Mouse (Mus musculus) erythroblast, embryonic 14.5 days (primary cell): Measurements from ENCODE around the gene Nme4. TPM values are rescaled to one million over a fixed set of nuclear protein-coding genes. Genes with fewer than 3 reads are reported as not detected.

Source experiments
- H3K27me3 ChIP-seq: 2 replicates; pipeline ENCODE4 v1.6.1; 2012; ENCODE audit warnings: inconsistent platforms; ENCODE audit not compliant: control insufficient read depth
- H3K36me3 ChIP-seq: 2 replicates; pipeline ENCODE4 v1.6.1; 2012; ENCODE audit warnings: mild to moderate bottlenecking, inconsistent platforms; ENCODE audit not compliant: control insufficient read depth
- H3K4me1 ChIP-seq: 2 replicates; pipeline ENCODE4 v1.6.1; 2012; ENCODE audit warnings: inconsistent platforms; ENCODE audit not compliant: control insufficient read depth
- H3K4me3 ChIP-seq: replicated peaks from 2 replicates; pipeline ENCODE3; 2012; ENCODE audit warnings: moderate library complexity, mild to moderate bottlenecking, inconsistent platforms
- H3K9me3 ChIP-seq: 2 replicates; pipeline ENCODE4 v1.6.1; 2012; ENCODE audit warnings: low read length, inconsistent platforms, mixed read lengths; ENCODE audit not compliant: control insufficient read depth
- GATA1 ChIP-seq: IDR thresholded peaks from 2 replicates; pipeline ENCODE4 v1.6.1; 2012; ENCODE audit warnings: low read length, inconsistent platforms, mixed read lengths
- TAL1 ChIP-seq: IDR thresholded peaks from 3 replicates; pipeline ENCODE4 v1.6.1; 2012; ENCODE audit warnings: low read length, inconsistent platforms, mixed read lengths
- polyA plus RNA-seq: library from polyadenylated mRNA; stranded (reverse); fragments of >175 nt; gene quantifications from 2 replicates; pipeline ENCODE4 v1.2.3, GENCODE M21; 2012

The Nme4 gene
- polyA plus RNA-seq, 1 experiment = 9.0 TPM

DNA sequence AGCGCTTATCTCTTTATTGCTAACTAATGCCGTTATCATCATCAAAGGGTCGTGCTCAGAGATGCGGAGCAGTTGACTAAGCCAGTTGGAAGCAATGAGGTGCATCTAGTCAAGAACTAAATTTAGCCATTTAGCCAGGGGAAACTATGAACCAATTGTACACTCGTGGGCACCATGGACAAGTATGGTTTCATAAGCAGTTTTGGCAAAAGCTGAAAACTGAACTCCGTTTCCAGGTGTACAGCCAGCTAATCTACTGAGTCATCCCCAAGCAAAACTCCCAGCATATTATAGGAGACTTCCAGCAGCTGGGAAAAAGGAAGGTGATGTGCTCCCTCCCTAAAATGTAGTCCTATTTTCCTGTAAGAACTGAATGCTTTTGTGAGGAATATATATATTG, 25.3 kb downstream of the Nme4 start:
- no peaks in the 10 kb centered on the region for H3K36me3 ChIP-seq
- peaks cover 31% of the 10 kb centered on the region for H3K4me1 ChIP-seq
- H3K4me3 ChIP-seq = peak overlapping the region; percentile 73
- H3K9me3 ChIP-seq = peaks cover 13% of the 10 kb centered on the region; the same call in 1 of the 2 replicates
- no peak for TF ChIP-seq GATA1
- no peak for TF ChIP-seq TAL1
- H3K27me3 ChIP-seq = peaks cover 70% of the 10 kb centered on the region

DNA sequence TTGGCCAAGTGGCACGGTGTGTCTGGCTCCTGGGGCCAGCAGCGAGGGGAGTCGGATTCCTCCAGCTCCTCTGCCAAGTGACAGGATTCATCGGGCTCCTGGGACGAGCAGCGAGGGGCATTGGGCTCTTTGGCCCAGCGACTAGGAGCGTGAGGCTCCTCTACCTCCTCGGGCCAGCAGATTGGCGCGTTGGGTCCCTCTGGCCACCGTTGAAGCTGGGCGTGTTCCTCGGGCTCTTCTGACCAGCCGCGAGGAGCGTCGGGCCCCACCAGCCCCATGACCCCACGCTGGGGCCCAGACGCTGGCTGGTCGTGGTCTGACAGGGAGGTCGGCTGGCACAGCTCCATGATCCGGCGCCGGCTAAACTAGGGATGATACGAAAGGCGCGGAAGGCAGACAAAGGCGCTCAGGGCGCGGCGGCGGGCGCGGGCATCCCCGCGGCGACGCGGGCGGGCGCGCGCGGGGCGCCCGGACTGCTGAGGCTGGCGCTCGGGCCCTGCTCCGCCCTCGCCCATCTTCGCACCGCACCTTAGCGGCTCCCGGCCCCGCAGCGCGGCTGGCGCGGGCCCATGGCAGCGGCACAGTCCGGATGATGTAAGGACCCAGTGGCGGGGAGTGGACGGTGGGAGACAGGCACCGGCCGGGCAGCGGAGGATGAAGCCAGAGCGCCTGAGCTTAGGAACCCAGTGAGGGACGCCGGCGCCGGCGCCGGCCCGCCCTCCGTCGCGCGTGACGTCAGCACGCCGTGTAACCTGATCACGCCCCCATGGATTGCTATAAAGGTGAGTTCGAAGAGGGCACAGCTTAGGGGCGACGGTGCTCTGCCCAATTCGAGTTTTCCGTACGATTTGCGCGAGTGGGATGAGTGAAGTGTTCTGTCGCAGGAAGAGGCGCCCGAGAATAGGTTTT, 26.3 kb downstream of the Nme4 start, which contains the start of gene Rab11fip3:
TSS of gene Rab11fip3 (minus strand) at position 725 of the 909 bp plus-strand sequence.
- H3K27me3 ChIP-seq = peaks cover 69% of the 10 kb centered on the region

DNA sequence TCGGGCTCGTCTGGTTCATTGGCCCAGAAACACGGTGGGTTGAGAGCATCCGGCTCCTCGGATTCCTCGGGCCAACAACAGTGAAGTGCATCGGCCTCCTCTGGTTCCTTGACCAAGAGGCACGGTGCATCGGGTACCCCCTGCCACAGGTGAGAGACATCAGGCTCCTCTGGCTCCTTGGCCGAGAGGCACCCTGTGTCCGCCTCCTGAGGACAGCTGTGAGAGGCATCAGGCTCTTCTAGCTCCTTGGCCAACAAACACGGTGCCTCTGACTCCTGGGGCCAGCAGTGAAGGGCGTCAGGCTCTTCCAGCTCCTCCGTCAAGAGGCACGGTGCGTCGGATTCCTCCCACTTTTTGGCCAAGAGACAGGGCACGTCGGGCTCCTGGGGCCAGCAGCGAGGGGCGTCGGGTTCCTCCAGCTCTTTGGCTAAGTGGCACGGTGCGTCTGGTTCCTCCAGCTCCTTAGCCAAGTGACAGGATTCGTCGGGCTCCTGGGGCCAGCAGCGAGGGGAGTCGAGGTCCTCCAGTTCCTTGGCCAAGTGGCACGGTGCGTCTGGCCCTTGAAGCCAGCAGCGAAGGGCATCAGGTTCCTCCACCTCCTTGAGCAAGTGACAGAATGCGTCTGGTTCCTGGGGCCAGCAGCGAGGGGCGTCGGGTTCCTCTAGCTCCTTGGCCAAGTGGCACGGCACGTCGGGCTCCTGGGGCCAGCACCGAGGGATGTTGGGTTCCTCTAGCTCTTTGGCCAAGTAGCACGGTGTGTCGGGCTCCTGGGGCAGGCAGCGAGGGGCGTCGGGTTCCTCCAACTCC, 27.2 kb downstream of the Nme4 start:
- Histone ChIP-seq H3K4me3 (peak overlapping the region; percentile 73), H3K9me3 (peaks cover 13% of the 10 kb centered on the region; the same call in 1 of the 2 replicates), H3K4me1 (peaks cover 31% of the 10 kb centered on the region), H3K27me3 (peaks cover 69% of the 10 kb centered on the region), H3K36me3 (no peaks in the 10 kb centered on the region)
- TF ChIP-seq TAL1 = no peak
- TF ChIP-seq GATA1 = no peak

More for the DNA sequence above, 26.3 kb downstream of the Nme4 start, which contains the start of gene Rab11fip3:
- TF ChIP-seq GATA1 (no peak), TAL1 (no peak)
- Histone ChIP-seq H3K4me3 (peak within 1 kb of the TSS; percentile 73), H3K4me1 (peaks cover 31% of the 10 kb centered on the region), H3K9me3 (peaks cover 13% of the 10 kb centered on the region; the same call in 1 of the 2 replicates), H3K36me3 (no peaks in the 10 kb centered on the region)

DNA sequence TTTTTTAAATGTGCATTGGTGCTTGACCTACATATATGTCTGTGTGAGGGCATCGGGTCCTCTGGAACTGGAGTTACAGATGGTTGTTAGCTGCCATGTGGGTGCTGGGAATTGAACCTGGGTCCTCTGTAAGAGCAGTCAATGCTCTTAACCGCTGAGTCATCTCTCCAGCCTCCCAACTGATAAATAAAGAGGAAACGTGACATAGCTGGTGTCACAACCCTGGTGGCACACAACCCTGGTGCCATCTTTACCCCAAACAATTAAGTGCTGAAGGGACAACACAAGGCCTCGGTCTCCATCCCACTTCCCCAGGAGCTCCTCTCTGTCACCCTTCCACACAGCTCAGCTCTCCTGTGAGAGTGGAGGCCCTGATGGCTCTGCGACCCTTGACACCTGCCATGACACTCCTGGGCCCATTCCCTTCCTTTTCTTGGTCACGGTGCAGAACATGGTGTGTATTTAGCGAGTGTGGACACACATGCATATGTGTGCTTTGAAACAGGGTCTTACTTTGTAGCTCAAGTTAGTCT, 28.8 kb downstream of the Nme4 start:
- TF ChIP-seq GATA1 = no peak
- TF ChIP-seq TAL1 = no peak
- Histone ChIP-seq H3K36me3 (no peaks in the 10 kb centered on the region), H3K4me1 (peaks cover 31% of the 10 kb centered on the region), H3K4me3 (no peak overlapping the region), H3K9me3 (peaks cover 13% of the 10 kb centered on the region; the same call in 1 of the 2 replicates), H3K27me3 (peaks cover 56% of the 10 kb centered on the region)

DNA sequence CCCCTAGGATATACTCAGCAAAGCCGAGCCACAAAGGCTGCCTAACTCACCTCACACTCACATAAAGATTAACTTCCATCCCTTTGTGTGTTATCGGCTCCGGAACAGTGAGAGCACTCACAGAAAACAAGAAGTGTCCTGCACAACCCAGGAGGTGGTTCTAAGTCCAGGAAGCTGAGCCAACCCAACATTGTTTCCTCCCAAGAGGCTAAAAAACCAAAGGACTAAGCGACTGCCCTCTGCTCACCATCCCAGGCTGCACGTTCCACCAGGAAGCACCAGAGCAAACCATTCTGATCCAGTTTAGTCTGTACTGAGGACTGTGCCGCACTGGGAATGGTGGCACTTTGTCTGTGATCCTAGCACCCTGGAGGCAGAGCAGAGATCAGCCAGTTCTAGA, 30.5 kb downstream of the Nme4 start:
- H3K27me3 ChIP-seq = peaks cover 42% of the 10 kb centered on the region
- H3K4me3 ChIP-seq = no peak overlapping the region
- no peaks in the 10 kb centered on the region for H3K36me3 ChIP-seq
- peaks cover 13% of the 10 kb centered on the region; the same call in 1 of the 2 replicates for H3K9me3 ChIP-seq
- TF ChIP-seq TAL1 = no peak
- no peak for TF ChIP-seq GATA1
- peaks cover 28% of the 10 kb centered on the region for H3K4me1 ChIP-seq

DNA sequence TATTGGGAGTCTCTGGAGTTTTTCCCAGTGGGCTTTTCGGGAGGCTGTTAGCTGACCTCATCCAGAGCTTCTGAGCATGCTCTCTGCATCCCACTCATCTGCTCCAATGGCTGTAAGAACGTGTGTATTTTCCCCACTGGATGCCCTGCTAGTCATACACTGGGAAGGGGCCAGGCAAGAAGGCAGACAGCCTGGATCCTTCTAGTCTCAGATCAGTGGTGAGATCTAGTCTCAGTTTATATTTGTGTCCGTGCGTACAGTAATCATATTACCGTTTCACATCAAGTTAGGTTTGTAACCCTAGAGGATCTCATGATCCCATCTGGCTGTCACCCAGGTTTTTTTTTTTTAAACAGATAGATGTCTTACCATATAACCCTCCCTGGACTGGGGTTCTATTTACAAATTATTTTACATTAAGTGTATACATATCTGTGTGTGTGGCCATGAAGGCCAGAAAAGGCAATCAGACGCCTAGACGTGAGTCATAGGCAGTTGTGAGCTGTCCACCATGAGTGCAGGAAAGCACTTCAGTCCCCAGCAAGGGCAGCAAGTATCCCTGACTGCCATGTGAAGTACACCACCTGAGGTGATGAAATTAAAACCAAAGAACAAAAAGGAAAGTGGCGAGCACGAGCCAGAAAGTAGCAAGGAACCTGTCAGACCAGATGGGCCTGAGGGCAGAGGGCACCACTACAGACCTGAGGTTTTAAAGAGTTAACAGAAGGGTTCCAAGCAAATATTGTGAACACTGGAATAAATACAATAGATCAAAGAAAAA, 37.4 kb downstream of the Nme4 start:
- no peaks in the 10 kb centered on the region for H3K9me3 ChIP-seq
- TF ChIP-seq GATA1 (no peak), TAL1 (no peak)
- H3K4me1 ChIP-seq = peaks cover 13% of the 10 kb centered on the region

DNA sequence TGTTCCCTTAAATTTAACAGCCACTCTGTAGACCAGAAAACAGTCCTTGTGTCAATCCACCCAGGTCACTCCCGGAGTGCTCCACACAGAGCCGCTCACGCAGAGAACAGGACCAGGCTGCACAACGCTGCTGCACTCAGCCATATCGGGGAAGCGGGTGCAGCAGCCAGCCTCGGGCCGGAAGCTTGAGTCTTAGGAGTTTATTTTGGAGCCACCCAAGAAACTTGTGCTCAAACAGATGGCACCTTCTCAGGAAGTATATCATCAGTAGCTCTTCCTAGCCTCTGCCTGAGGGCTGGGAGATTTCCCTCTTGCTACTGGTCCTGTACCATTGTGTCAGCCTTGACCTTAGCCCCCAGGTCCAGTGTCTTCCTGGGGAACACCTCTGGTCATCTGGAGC, 38.1 kb downstream of the Nme4 start:
- Histone ChIP-seq H3K27me3 (no peaks in the 10 kb centered on the region; the same call in none of the 2 replicates), H3K9me3 (no peaks in the 10 kb centered on the region), H3K4me1 (peaks cover 13% of the 10 kb centered on the region), H3K4me3 (no peak overlapping the region), H3K36me3 (no peaks in the 10 kb centered on the region)
- TF ChIP-seq TAL1 (no peak), GATA1 (no peak)

More for the DNA sequence above, 37.4 kb downstream of the Nme4 start:
- H3K36me3 ChIP-seq = no peaks in the 10 kb centered on the region
- H3K4me3 ChIP-seq = no peak overlapping the region
- H3K27me3 ChIP-seq = no peaks in the 10 kb centered on the region; the same call in none of the 2 replicates

DNA sequence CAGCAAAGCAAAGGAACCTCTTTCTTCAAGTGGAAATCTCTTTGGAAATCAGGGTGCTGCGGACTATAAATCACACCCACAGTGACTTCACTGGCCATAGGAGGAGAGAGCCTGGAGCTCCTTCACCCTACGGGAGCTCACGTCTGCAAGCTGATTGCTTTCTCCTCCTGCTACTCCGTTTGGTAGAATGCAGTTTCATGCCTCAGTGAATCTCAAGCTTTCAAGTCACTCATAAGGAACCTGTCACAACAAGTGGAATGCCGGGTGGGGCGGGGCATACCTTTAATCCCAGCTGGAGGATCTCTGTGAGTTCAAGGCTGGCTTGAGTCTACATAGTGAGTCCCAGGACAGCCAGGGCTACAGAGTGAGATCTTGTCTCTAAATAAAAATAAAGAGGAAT, 40.2 kb downstream of the Nme4 start:
- Histone ChIP-seq H3K36me3 (no peaks in the 10 kb centered on the region), H3K4me1 (peaks cover 15% of the 10 kb centered on the region), H3K9me3 (no peaks in the 10 kb centered on the region), H3K27me3 (no peaks in the 10 kb centered on the region; the same call in none of the 2 replicates), H3K4me3 (no peak overlapping the region)
- TF ChIP-seq GATA1 (no peak), TAL1 (no peak)
